Mouse (Mus musculus) liver, adult 2 months (tissue): ENCODE results near the gene Ccin.

Experiments used
- CTCF ChIP-seq: fragments of 200-500 bp; IDR thresholded peaks from 2 replicates; pipeline ENCODE4 v1.5.1; 2011; ENCODE audit warnings: low read depth, low read length, control low read depth
- POLR2A ChIP-seq: fragments of 200-500 bp; IDR thresholded peaks from 2 replicates; pipeline ENCODE4 v1.6.1; 2011; ENCODE audit warnings: low read length, control low read depth; ENCODE audit not compliant: insufficient read depth; ENCODE audit errors: extremely low read depth

DNA sequence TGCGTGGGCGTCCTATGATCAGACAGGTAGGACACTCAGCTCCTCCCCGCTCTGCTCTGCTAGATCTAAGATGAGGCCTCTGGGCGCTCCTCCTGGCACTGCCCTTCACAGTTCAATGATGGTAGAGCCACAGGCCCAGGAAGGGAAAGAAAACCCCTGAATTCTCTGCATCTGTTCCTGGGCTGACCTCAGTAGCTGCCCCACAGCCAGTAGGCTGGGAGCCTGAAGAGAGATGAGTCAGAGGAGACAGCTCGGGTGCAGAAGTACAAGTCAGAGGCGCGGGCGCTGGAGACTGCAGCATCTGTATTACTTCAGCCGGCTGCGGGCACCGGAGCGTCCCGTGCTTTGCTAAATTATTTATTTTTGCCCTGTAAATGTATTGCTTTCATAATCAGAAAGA is 14.6 kb upstream of the Ccin start:
- TF ChIP-seq CTCF (no peak), POLR2A (no peak)
